Mouse (Mus musculus): Measurements from ENCODE around the gene C1qtnf4. TPM values are rescaled to one million over a fixed set of nuclear protein-coding genes. Genes with fewer than 3 reads are reported as not detected.

The C1qtnf4 gene
- polyA plus RNA-seq, 1 experiment from 2014 or later, result 113 TPM

DNA sequence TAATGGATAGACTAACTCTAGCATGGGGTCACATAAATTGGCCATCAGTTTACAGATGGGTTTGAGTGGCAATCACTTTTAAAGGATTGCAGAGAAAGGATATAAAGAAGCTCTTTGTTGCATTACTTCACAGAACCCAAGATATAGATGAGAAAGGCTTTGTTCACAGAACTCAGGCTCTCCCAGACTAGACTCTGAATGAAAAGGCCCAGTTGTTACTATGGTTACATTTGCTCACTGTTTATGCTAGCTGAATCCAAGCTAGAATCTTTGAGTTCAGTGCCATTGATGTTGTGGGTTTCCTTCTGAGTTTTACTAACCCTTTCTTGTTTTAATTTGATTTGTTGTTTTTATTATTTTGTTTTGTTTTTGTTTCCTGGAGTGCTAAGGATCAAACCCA lies 21.5 kb upstream of the C1qtnf4 start:
- Histone ChIP-seq H3K27me3 (no peaks in the 10 kb centered on the region), H3K4me1 (replicated peaks) (no peaks in the 10 kb centered on the region), H3K9ac (no peak overlapping the region), H3K27ac (replicated peaks) (peak overlapping the region; percentile 59; the same call in 1 of the 2 replicates), H3K36me3 (peaks cover 83% of the 10 kb centered on the region), H3K4me2 (no peak overlapping the region), H3K9me3 (no peaks in the 10 kb centered on the region), H3K4me3 (no peak overlapping the region)
- ATAC-seq (ENCODE audit: low read depth), result no peak

DNA sequence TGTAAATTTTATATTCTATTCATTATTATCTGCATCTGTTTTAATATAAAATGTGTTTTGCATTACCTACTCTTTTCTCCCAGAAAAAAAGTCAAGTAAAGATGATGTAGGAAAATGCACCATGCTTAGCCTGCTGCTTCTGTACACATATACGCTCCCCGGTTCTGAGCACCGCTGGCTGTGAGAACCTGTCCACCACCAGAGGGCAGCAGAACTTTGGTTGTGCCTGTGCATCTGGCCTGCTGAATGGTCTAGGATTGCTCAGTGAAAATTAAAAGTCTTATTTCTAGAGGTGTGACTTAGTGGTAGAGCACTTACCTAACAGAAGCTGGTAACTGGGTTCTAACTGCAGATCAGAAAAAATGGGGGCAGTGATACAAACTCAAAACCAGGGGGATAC lies 19.1 kb upstream of the C1qtnf4 start:
- peak; percentile 84 for ATAC-seq (ENCODE audit: low read depth)
- H3K4me1 ChIP-seq (replicated peaks), result peaks cover 3% of the 10 kb centered on the region; the same call in 1 of the 2 replicates
- no peak overlapping the region for H3K9ac ChIP-seq
- no peaks in the 10 kb centered on the region for H3K9me3 ChIP-seq
- H3K27ac ChIP-seq (replicated peaks), result no peak overlapping the region
- H3K27me3 ChIP-seq, result no peaks in the 10 kb centered on the region
- H3K4me2 ChIP-seq, result no peak overlapping the region
- peaks cover 62% of the 10 kb centered on the region for H3K36me3 ChIP-seq
- 29% methylated on average over 3 of the region's 3 CpGs for WGBS
- H3K4me3 ChIP-seq, result no peak overlapping the region

DNA sequence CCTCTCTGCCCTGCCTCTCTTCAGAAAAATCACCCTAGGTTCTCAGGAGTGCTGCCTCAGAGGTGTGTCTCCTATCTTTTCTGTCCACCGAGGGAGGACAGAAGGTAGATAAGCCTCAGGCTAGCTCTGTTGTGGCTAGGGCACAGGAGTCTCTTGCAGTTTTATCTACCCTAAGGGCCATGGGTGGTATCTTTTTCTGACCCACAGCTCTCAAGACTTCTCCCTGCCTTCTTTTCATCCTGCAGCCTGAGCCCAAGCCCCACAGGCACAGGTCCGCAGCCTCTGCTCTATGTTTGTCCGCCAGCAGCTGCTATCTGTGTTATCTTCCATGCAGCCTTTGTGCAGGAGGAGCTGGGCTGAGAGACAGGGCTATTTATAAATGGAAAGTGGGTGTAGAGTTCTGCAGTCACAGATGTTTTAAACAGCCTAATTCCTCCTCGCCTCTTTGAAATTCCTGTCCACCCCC lies 15.5 kb upstream of the C1qtnf4 start:
- no peak overlapping the region for H3K27ac ChIP-seq (replicated peaks)
- ATAC-seq (ENCODE audit: low read depth), result 0 out of 2 replicates have a peak, but pooled peaks have one; percentile 13
- 44% methylated on average over 4 of the region's 4 CpGs for WGBS

DNA sequence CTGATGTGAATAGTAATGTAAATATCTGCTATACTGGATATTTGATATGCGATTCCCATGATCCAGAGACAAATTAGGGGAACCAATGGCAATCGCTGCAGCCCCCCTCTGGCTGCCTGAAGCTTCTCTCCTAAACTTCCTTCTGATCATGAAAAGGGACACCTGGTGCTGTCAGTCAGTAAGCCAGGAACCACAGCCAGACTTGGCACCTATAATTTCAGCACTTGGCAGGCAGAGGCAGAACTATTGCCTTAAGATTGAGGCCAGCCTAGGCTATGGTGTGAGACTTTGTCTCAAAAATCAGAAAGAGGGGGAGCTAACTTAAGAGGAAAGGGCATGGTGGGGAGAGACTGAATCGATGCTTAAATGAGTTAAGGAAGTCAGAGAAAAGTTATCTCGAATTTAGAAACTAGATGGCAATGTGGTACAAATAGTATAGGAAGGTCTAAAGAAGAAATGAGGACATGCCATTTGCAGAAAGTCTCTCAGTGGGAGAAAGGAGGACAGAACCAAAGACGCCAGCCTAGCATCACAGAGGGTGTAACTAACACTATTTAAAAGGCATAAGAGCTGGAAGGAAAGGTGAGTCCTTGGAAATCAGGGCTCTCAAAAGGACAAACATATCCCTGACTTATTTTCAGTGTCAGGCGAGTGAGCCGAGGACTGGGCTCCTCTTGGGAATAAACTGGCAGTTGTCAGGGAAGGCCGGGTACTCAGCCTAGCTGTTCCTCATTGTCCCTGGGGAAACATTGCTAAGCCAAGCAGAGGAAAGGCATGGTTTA lies 14.3 kb upstream of the C1qtnf4 start:
- ATAC-seq (ENCODE audit: low read depth), result no peak
- no peak overlapping the region for H3K27ac ChIP-seq (replicated peaks)

More for the DNA sequence above, 15.5 kb upstream of the C1qtnf4 start:
- Histone ChIP-seq H3K36me3 (peaks cover 29% of the 10 kb centered on the region), H3K4me2 (no peak overlapping the region), H3K9ac (0 out of 2 replicates have a peak overlapping the region, but pooled peaks have one; percentile 22), H3K4me1 (replicated peaks) (peaks cover 13% of the 10 kb centered on the region; the same call in 1 of the 2 replicates), H3K27me3 (no peaks in the 10 kb centered on the region), H3K9me3 (no peaks in the 10 kb centered on the region), H3K4me3 (no peak overlapping the region)

DNA sequence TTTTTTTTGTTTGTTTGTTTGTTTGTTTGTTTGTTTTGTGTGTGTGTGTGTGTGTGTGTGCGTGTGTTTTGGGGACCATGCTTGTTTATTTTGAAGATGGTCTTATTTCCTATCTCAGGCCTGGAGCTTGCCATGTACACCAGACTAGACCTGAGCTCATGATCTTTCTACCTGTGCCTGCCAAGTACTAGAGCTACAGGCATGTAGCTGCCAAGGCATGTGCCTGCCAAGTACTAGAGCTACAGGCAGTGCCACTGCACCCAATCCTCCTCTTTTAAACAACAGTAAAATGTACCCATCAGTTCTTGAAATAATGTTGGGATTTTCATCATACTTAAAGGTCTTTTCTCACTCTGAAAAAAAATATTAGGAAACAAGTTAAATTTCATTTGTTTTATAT lies 11.6 kb upstream of the C1qtnf4 start:
- Histone ChIP-seq H3K27me3 (no peaks in the 10 kb centered on the region), H3K9ac (no peak overlapping the region), H3K27ac (replicated peaks) (no peak overlapping the region), H3K36me3 (peaks cover 1% of the 10 kb centered on the region; the same call in 1 of the 2 replicates), H3K4me2 (no peak overlapping the region), H3K4me1 (replicated peaks) (peaks cover 13% of the 10 kb centered on the region; the same call in 1 of the 2 replicates), H3K9me3 (no peaks in the 10 kb centered on the region), H3K4me3 (no peak overlapping the region)
- ATAC-seq (ENCODE audit: low read depth), result no peak
- 92% methylated on average over 1 of the region's 1 CpGs for WGBS

More for the DNA sequence above, 14.3 kb upstream of the C1qtnf4 start:
- Histone ChIP-seq H3K27me3 (no peaks in the 10 kb centered on the region), H3K9ac (no peak overlapping the region), H3K9me3 (no peaks in the 10 kb centered on the region), H3K36me3 (peaks cover 18% of the 10 kb centered on the region), H3K4me3 (no peak overlapping the region), H3K4me2 (no peak overlapping the region), H3K4me1 (replicated peaks) (peaks cover 13% of the 10 kb centered on the region; the same call in 1 of the 2 replicates)
- 63% methylated on average over 8 of the region's 8 CpGs for WGBS

DNA sequence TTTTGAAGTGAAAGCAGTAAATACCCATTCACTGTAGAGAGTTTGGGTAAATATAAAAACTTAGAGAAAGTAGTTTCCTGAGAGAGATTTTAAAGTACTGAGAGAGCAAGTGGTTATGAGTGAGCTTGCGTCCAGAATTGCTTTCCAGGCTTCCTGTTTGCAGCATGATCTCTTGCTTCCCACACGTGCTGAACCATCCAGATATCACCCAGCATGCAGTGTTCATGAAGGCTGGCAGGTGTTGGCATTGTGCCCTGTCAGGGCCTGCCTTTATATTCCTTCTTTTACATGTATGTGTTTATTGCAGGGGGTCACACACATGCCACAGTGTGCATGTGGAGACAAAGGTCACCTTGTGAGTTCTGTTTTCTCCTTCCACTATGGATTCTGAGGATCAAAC lies 10.4 kb upstream of the C1qtnf4 start:
- Histone ChIP-seq H3K27me3 (no peaks in the 10 kb centered on the region), H3K4me1 (replicated peaks) (peaks cover 23% of the 10 kb centered on the region), H3K4me2 (no peak overlapping the region), H3K27ac (replicated peaks) (no peak overlapping the region), H3K9ac (no peak overlapping the region), H3K36me3 (no peaks in the 10 kb centered on the region), H3K9me3 (no peaks in the 10 kb centered on the region), H3K4me3 (no peak overlapping the region)
- no peak for ATAC-seq (ENCODE audit: low read depth)
- 83% methylated on average over 2 of the region's 2 CpGs for WGBS

DNA sequence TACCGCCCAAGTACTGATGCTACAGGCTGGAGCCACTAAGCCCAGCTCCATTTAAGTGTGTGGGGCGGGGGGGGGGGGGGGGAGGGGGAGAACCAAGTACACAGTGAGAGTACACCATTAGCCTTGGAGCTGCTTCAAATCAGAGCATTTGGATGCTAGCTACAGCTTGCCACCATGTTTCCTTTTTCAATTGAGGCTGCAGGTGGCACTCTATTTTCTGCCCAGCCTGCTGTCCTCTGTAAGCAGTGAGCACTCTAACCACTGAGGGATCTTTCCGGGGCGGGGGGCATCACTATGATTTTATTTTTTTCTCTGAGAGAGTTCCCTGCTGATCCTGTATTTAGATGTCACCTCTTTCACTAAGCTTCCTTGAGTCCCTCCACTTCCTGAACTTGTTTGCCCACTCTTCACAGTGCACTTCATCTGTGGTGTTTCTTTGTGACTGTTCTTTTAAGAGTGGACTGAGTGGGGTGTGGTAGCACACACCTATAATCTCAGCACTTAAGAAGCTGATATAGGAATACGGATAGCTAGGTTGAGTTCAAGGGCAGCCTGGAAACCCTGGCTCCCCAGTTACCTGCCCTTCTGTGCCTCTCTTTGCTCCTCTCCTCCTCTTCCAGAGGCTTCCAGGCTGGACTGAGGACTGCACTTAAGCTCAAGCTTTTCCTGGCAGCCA lies 7.9 kb upstream of the C1qtnf4 start:
- Histone ChIP-seq H3K4me2 (no peak overlapping the region), H3K27ac (replicated peaks) (no peak overlapping the region), H3K4me3 (no peak overlapping the region), H3K9ac (no peak overlapping the region), H3K9me3 (no peaks in the 10 kb centered on the region), H3K27me3 (no peaks in the 10 kb centered on the region), H3K36me3 (no peaks in the 10 kb centered on the region), H3K4me1 (replicated peaks) (peaks cover 19% of the 10 kb centered on the region)
- no peak for ATAC-seq (ENCODE audit: low read depth)
- 63% methylated on average over 5 of the region's 5 CpGs for WGBS

DNA sequence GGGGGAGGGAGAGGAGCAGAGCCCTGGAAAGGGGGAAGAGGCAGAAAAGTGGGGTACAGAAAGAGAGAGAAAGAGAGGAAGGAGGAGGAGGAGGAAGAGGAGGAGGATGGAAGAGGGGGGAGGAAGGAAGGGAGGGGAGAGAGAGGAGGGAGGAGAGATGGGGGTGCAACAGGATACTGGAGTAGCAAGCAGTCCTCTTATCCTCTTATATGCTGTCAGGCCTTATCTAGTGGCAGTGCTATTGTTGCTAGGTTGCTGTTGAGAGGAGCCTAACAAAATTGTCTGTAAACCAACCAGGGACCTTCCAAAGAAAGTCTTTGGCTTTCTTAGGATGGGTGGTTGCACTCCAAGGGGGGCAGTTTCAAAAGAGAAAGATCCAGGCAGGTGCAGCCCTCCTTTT lies 6.2 kb upstream of the C1qtnf4 start:
- H3K9ac ChIP-seq, result no peak overlapping the region
- no peak overlapping the region for H3K4me2 ChIP-seq
- H3K27ac ChIP-seq (replicated peaks), result no peak overlapping the region
- H3K4me3 ChIP-seq, result no peak overlapping the region
- H3K4me1 ChIP-seq (replicated peaks), result peaks cover 24% of the 10 kb centered on the region
- peaks cover 2% of the 10 kb centered on the region; the same call in 1 of the 2 replicates for H3K27me3 ChIP-seq
- no peaks in the 10 kb centered on the region for H3K36me3 ChIP-seq
- H3K9me3 ChIP-seq, result no peaks in the 10 kb centered on the region
- no peak for ATAC-seq (ENCODE audit: low read depth)

DNA sequence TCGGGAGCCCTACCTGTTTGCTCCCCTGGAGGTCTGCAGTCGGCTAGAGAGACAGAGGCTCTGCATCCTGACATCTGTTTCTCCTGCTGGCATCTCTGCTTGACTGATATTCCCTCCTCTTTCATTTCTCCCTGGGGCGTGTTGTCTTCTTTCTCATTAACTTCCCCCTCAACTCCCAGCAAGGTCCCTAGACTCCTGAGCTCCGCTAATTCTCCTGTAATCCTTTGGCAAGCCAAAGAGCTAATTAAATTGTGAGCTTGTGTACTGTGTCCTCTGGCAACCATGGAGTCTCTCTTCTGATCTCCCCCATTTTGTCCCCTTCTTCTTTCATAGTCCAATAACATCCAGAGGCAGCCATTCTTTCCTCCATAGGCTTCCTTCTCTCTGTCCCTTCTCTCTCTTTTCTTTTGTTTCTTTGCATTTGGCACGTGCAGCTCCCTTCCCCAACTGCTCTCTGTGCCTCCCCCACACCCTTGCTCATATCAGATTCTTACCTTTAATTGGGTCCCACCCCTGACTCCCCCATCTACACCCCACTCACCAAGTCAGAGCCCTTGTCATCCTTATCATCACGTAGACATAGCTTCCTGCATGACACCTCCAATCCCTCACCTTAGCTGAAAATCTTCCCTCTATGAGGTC lies 5.4 kb upstream of the C1qtnf4 start:
- Histone ChIP-seq H3K4me1 (replicated peaks) (peaks cover 31% of the 10 kb centered on the region), H3K27ac (replicated peaks) (peak overlapping the region; percentile 64), H3K4me2 (no peak overlapping the region), H3K27me3 (peaks cover 10% of the 10 kb centered on the region; the same call in 1 of the 2 replicates), H3K9me3 (no peaks in the 10 kb centered on the region), H3K4me3 (no peak overlapping the region), H3K9ac (no peak overlapping the region; the same call in 1 of the 2 replicates), H3K36me3 (no peaks in the 10 kb centered on the region)
- ATAC-seq (ENCODE audit: low read depth), result 0 out of 2 replicates have a peak, but pooled peaks have one; percentile 10
- 28% methylated on average over 6 of the region's 6 CpGs for WGBS

DNA sequence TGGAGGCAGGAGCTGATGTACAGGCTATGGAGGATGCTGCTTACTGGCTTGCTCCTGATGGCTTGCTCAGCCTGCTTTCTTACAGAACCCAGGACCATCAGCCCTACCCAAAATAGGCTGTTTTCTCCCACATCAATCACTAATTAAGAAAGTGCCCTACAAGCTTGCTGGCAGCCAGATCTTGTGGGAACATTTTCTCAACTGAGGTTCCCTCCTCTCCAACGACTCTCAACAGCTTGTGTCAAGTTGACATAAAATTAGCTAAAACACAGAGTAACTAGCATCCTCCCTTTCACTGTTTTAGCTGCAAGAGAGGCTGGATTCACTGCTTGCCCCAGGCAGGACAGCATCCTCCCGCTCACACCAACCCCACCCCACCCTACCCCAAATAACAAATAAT lies 3.8 kb upstream of the C1qtnf4 start:
- Histone ChIP-seq H3K9me3 (no peaks in the 10 kb centered on the region), H3K27ac (replicated peaks) (no peak overlapping the region), H3K4me1 (replicated peaks) (peaks cover 41% of the 10 kb centered on the region), H3K4me3 (no peak overlapping the region), H3K27me3 (peaks cover 22% of the 10 kb centered on the region), H3K36me3 (no peaks in the 10 kb centered on the region), H3K4me2 (no peak overlapping the region), H3K9ac (no peak overlapping the region)
- ATAC-seq (ENCODE audit: low read depth), result no peak
- 82% methylated on average over 2 of the region's 2 CpGs for WGBS

DNA sequence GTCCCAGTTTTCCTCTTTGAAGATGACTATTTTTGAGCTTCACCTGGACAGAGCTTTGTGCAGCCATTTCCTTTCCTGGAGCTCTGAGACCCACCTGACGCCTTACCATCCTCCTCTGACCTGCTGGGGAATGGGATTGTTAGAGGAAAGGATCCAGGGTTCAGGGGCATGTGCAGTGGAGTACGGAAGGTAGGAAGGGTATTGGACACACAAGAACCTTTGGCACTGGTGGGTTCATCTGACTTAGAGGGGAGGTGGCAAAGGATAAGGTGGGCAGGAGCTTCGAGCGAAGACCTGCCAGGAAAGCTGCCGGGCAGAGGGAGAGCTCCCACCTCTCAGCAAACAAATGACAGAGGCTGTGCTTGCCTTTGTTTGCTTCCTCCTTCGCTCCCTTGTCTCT lies 776 bp downstream of the C1qtnf4 start:
- no peaks in the 10 kb centered on the region for H3K9me3 ChIP-seq
- no peak for ATAC-seq (ENCODE audit: low read depth)

DNA sequence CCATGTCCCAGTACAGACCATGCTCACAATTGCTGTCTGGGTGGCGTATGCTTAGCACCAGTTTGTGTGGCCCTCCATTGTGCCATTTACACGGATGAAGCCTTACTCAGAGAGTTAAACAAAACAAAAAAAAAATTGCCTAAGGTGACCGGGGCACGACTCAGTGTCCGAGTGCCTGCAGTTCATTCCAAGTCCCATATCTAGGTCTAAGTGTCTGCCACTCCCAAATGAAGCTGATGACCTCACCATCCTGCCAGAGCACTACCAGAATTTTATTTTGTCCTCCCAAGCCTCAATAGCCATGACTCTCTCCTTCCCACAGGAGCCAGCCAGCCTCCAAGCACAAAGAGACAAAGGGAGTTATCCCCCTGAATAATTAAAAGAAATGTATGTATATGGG lies 2.0 kb downstream of the C1qtnf4 start:
- ATAC-seq (ENCODE audit: low read depth), result no peak
- H3K27ac ChIP-seq (replicated peaks), result 0 out of 2 replicates have a peak overlapping the region, but pooled peaks have one; percentile 95
- WGBS, result 70% methylated on average over 5 of the region's 5 CpGs
- peaks cover 10% of the 10 kb centered on the region; the same call in 1 of the 2 replicates for H3K36me3 ChIP-seq
- peaks cover 61% of the 10 kb centered on the region for H3K4me1 ChIP-seq (replicated peaks)
- H3K27me3 ChIP-seq, result peaks cover 50% of the 10 kb centered on the region
- peak overlapping the region; percentile 66 for H3K4me3 ChIP-seq
- H3K9ac ChIP-seq, result peak overlapping the region; percentile 90
- H3K9me3 ChIP-seq, result no peaks in the 10 kb centered on the region
- peak overlapping the region; percentile 79 for H3K4me2 ChIP-seq

More for the DNA sequence above, 776 bp downstream of the C1qtnf4 start:
- Histone ChIP-seq H3K9ac (peak overlapping the region; percentile 90), H3K4me2 (peak overlapping the region; percentile 79), H3K4me1 (replicated peaks) (peaks cover 61% of the 10 kb centered on the region), H3K27ac (replicated peaks) (peak overlapping the region; percentile 95), H3K36me3 (0 out of 2 replicates have a peak, but pooled peaks cover 2% of the 10 kb centered on the region), H3K27me3 (peaks cover 50% of the 10 kb centered on the region), H3K4me3 (peak overlapping the region; percentile 66)
- whole genome bisulfite sequencing, result 19% methylated on average over 6 of the region's 6 CpGs
